Mouse (Mus musculus) ES-Bruce4 (cell line): ENCODE measurements around the gene Ccsap.

Source experiments
- CTCF ChIP-seq: IDR thresholded peaks from one replicate; pipeline ENCODE4 v1.8.1; 2011; ENCODE audit warnings: low read depth, low read length
- EP300 ChIP-seq: IDR thresholded peaks from 2 replicates; pipeline ENCODE4 v1.6.1; 2011; ENCODE audit warnings: low read depth, low read length; ENCODE audit not compliant: insufficient read depth
- POLR2A ChIP-seq: IDR thresholded peaks from one replicate; pipeline ENCODE4 v1.8.1; 2011; ENCODE audit warnings: low read length; ENCODE audit not compliant: insufficient read depth

DNA sequence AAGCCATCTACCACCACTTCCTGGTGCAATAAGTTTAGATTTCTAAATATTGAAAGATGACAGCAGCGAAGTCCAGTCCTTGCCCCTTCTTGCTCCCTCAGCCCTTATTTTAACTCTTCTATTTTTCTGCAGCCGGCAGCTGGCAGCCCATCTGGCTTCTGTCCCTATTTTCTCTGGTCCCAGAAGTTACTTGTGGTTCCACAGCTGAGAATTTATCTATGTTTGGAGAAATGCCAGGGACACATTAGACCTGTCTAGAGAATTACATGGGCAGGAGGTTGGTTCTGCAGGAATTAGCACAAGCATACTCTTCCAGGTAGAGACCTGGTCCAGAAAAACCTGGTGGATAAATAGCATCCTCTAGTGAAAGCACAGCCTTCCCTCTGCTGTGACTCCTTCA is 17.9 kb upstream of the Ccsap start:
- TF ChIP-seq POLR2A (no peak), CTCF (no peak), EP300 (no peak)
